In the genomic region with DNA sequence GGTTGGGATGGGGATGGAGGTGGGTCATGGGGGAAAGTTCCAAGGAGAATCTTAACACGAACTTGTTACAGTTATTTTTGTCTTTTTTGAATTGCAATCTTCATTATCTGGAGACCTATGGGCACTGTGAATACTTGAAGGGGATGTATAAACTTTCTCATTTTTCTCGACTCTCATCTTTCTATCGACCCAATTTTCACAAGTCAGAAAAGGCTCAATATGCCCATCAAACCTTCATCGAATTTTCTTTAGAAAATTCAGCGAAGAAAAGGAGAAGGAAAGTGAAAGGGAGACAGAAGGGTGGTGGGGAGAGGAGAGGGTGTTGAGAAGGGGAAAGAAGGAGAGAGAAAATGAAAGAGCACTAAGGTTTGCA, we compare ENCODE assay signal across 8 mouse cellular contexts.
DNase-seq lines count a peak whose midpoint lies in the region; ATAC-seq and TF ChIP-seq lines count a peak whose summit lies in the region.
"Not testable (repeated sequence)": the region's sequence is repeated elsewhere in the genome, so short reads cannot be mapped to it uniquely, and the experiment has no call there.

No protein-coding gene starts in this region.

- H3K27ac ChIP-seq in embryonic facial prominence, embryonic 11.5 days (replicated peaks; ENCODE audit: low read depth, low read length); forebrain, embryonic 14.5 days (ENCODE audit: low read depth, low read length); heart, embryonic 16.5 days (ENCODE audit: low read length); intestine, embryonic 14.5 days (ENCODE audit: low read depth); lung, embryonic 16.5 days (ENCODE audit: low read length); stomach, postnatal 0 days (replicated peaks): not testable (repeated sequence)
- peak overlapping the region; percentile 11; the same call in 1 of the 2 replicates for H3K27ac ChIP-seq in layer of hippocampus, adult 2 months

- 0 out of 2 replicates have a peak overlapping the region, but pooled peaks have one; percentile 45 for H3K4me3 ChIP-seq in embryonic facial prominence, embryonic 11.5 days (ENCODE audit: low read depth, low read length)
- not testable (repeated sequence) for H3K4me3 ChIP-seq in forebrain, embryonic 14.5 days (ENCODE audit: low read depth, low read length)
- H3K4me3 ChIP-seq in heart, embryonic 16.5 days (ENCODE audit: low read length): peak overlapping the region; percentile 66
- H3K4me3 ChIP-seq in intestine, embryonic 14.5 days (ENCODE audit: low read depth, low read length): peak overlapping the region; percentile 65; the same call in 1 of the 2 replicates
- peak overlapping the region; percentile 65; the same call in 1 of the 2 replicates for H3K4me3 ChIP-seq in layer of hippocampus, adult 2 months
- peak overlapping the region; percentile 56 for H3K4me3 ChIP-seq in lung, embryonic 16.5 days (ENCODE audit: low read length)
- H3K4me3 ChIP-seq in myocyte: peak overlapping the region; percentile 83
- peak overlapping the region; percentile 53; the same call in 1 of the 2 replicates for H3K4me3 ChIP-seq in stomach, postnatal 0 days (ENCODE audit: low read depth, low read length)

- TF ChIP-seq CTCF in layer of hippocampus, adult 2 months (conservative IDR thresholded peaks at IDR 0.05); stomach, postnatal 0 days (IDR thresholded peaks at IDR 0.05; ENCODE audit: low read depth): not testable (repeated sequence)

- WGBS in embryonic facial prominence, embryonic 11.5 days: 27% methylated on average over 5 of the region's 5 CpGs
- WGBS in forebrain, embryonic 14.5 days: 22% methylated on average over 5 of the region's 5 CpGs
- 28% methylated on average over 5 of the region's 5 CpGs for WGBS in heart, embryonic 16.5 days
- 22% methylated on average over 5 of the region's 5 CpGs for WGBS in intestine, embryonic 14.5 days
- 21% methylated on average over 5 of the region's 5 CpGs for WGBS in lung, embryonic 16.5 days
- 19% methylated on average over 5 of the region's 5 CpGs for WGBS in stomach, postnatal 0 days

- TF ChIP-seq POLR2A in myocyte (IDR thresholded peaks at IDR 0.05; ENCODE audit: insufficient read length, low read depth): not testable (repeated sequence)

- not testable (repeated sequence) for H3K27me3 ChIP-seq in embryonic facial prominence, embryonic 11.5 days (ENCODE audit: control insufficient read depth, insufficient read depth, low read length); forebrain, embryonic 14.5 days (replicated peaks; ENCODE audit: control insufficient read depth, insufficient read depth, low read length); heart, embryonic 16.5 days (ENCODE audit: control insufficient read depth, insufficient read depth, low read length); intestine, embryonic 14.5 days (replicated peaks; ENCODE audit: control insufficient read depth, insufficient read depth, low read length); lung, embryonic 16.5 days (ENCODE audit: control insufficient read depth, insufficient read depth, low read depth, low read length); myocyte (ENCODE audit: control insufficient read depth, insufficient read depth, insufficient read length); stomach, postnatal 0 days (ENCODE audit: control insufficient read depth, insufficient read depth, low read length)

- H3K4me1 ChIP-seq in embryonic facial prominence, embryonic 11.5 days (ENCODE audit: control insufficient read depth, insufficient read depth, low read length); forebrain, embryonic 14.5 days (ENCODE audit: control insufficient read depth, insufficient read depth, low read length); heart, embryonic 16.5 days (ENCODE audit: control insufficient read depth, insufficient read depth, low read length); intestine, embryonic 14.5 days (replicated peaks; ENCODE audit: control insufficient read depth, insufficient read depth, low read length); lung, embryonic 16.5 days (replicated peaks; ENCODE audit: control insufficient read depth, insufficient read depth, low read length); stomach, postnatal 0 days (replicated peaks; ENCODE audit: control insufficient read depth, insufficient read depth): not testable (repeated sequence)

- not testable (repeated sequence) for H3K36me3 ChIP-seq in embryonic facial prominence, embryonic 11.5 days (replicated peaks; ENCODE audit: control insufficient read depth, insufficient read depth, low read depth, low read length); forebrain, embryonic 14.5 days (ENCODE audit: control insufficient read depth, insufficient read depth, low read length); heart, embryonic 16.5 days (ENCODE audit: control insufficient read depth, insufficient read depth); intestine, embryonic 14.5 days (ENCODE audit: control insufficient read depth, insufficient read depth, low read length); lung, embryonic 16.5 days (ENCODE audit: control insufficient read depth, insufficient read depth, low read length); myocyte (ENCODE audit: control insufficient read depth, insufficient read depth); stomach, postnatal 0 days (ENCODE audit: control insufficient read depth, insufficient read depth, low read length)

- H3K4me2 ChIP-seq in embryonic facial prominence, embryonic 11.5 days (ENCODE audit: low read depth, low read length); stomach, postnatal 0 days (replicated peaks; ENCODE audit: low read depth): not testable (repeated sequence)
- peak overlapping the region; percentile 54; the same call in 1 of the 2 replicates for H3K4me2 ChIP-seq in forebrain, embryonic 14.5 days (ENCODE audit: low read length)
- peak overlapping the region; percentile 64 for H3K4me2 ChIP-seq in heart, embryonic 16.5 days (ENCODE audit: low read depth, low read length)
- H3K4me2 ChIP-seq in intestine, embryonic 14.5 days (ENCODE audit: low read length): peak overlapping the region; percentile 53; the same call in 1 of the 2 replicates
- H3K4me2 ChIP-seq in lung, embryonic 16.5 days (ENCODE audit: low read depth, low read length): peak overlapping the region; percentile 56; the same call in 1 of the 2 replicates
- H3K4me2 ChIP-seq in myocyte (ENCODE audit: low read depth): peak overlapping the region; percentile 87

- not testable (repeated sequence) for H3K9ac ChIP-seq in embryonic facial prominence, embryonic 11.5 days (replicated peaks; ENCODE audit: low read length); forebrain, embryonic 14.5 days (ENCODE audit: low read length); heart, embryonic 16.5 days (ENCODE audit: low read length); intestine, embryonic 14.5 days (ENCODE audit: low read length); lung, embryonic 16.5 days (ENCODE audit: low read length); stomach, postnatal 0 days (ENCODE audit: low read length)

- not testable (repeated sequence) for H3ac ChIP-seq in myocyte (ENCODE audit: control insufficient read depth, insufficient read length)

- H3K9me3 ChIP-seq in embryonic facial prominence, embryonic 11.5 days (replicated peaks; ENCODE audit: control insufficient read depth, low read length); forebrain, embryonic 14.5 days (replicated peaks; ENCODE audit: control insufficient read depth, low read length); heart, embryonic 16.5 days (replicated peaks; ENCODE audit: control insufficient read depth, low read length); intestine, embryonic 14.5 days (ENCODE audit: control insufficient read depth, low read length); lung, embryonic 16.5 days (ENCODE audit: control insufficient read depth, low read length); stomach, postnatal 0 days (ENCODE audit: control insufficient read depth, low read length): not testable (repeated sequence)

- not testable (repeated sequence) for ATAC-seq in embryonic facial prominence, embryonic 11.5 days (replicated peaks; ENCODE audit: insufficient number of reproducible peaks, low FRiP score, low TSS enrichment, low read depth); forebrain, embryonic 14.5 days; heart, embryonic 16.5 days (replicated peaks; ENCODE audit: extremely low read depth, insufficient read depth, low FRiP score); intestine, embryonic 14.5 days (replicated peaks; ENCODE audit: low FRiP score, low TSS enrichment, low read depth); lung, embryonic 16.5 days (ENCODE audit: low read depth); stomach, postnatal 0 days (ENCODE audit: low FRiP score, low TSS enrichment)

- DNase-seq in embryonic facial prominence, embryonic 11.5 days (ENCODE audit: low spot score); forebrain, embryonic 14.5 days (ENCODE audit: low spot score); intestine, embryonic 14.5 days (ENCODE audit: low spot score); layer of hippocampus, adult 2 months (ENCODE audit: low spot score in 2 of 2); stomach, postnatal 0 days (ENCODE audit: low spot score): not testable (repeated sequence)

- peaks cover 43% of the 10 kb centered on the region for H3K79me2 ChIP-seq in myocyte (ENCODE audit: control insufficient read depth, insufficient read depth)

- TF ChIP-seq EP300 in stomach, postnatal 0 days (optimal IDR thresholded peaks at IDR 0.05): not testable (repeated sequence)
